In the genomic region with DNA sequence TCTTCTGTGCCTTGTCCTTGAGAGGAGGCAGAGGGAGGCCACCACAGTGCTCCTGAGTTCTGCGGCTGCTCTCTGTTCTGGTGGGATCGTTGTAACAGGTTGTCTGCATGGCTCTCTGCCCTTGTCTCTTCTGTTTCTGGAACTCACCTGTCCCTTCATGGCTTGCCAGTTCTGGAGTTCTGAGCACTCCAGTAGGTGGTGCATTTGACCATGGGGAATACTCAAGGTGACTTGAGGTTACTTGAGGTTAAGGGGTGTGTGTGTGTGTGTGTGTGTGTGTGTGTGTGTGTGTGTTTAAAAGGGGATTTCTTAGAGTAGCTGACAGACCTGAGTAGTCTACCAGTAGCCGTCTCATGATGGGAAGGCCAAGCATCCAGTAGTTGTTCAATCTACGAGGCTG, we compare ENCODE assay signal across 33 mouse cellular contexts. TPM values are rescaled to one million over a fixed set of nuclear protein-coding genes. Genes with fewer than 3 reads are reported as not detected.
"Had no signal": no experiment of that assay in that cellular context is flagged by ENCODE, and none has a peak within 500 bp of the region (broad histone marks: within the 10 kb centered on the region; RNA-seq: fewer than 3 reads in every experiment).

No protein-coding gene starts in this region.

- H3K9ac ChIP-seq: heart, embryonic 12.5 days; heart, embryonic 13.5 days; heart, embryonic 15.5 days; hindbrain, embryonic 12.5 days; hindbrain, embryonic 13.5 days; hindbrain, embryonic 14.5 days; hindbrain, embryonic 15.5 days; intestine, embryonic 15.5 days; kidney, embryonic 15.5 days had no signal

- H3K4me3 ChIP-seq: heart, embryonic 10.5 days; heart, embryonic 12.5 days; heart, embryonic 13.5 days; heart, embryonic 15.5 days; hindbrain, embryonic 10.5 days; hindbrain, embryonic 12.5 days; hindbrain, embryonic 13.5 days; hindbrain, embryonic 15.5 days; intestine, embryonic 15.5 days; kidney, embryonic 15.5 days; layer of hippocampus, adult 2 months had no signal

- H3K4me2 ChIP-seq: heart, embryonic 11.5 days; heart, embryonic 12.5 days; heart, embryonic 13.5 days; heart, embryonic 15.5 days; hindbrain, embryonic 12.5 days; hindbrain, embryonic 13.5 days; hindbrain, embryonic 14.5 days; hindbrain, embryonic 15.5 days; intestine, embryonic 15.5 days; kidney, embryonic 15.5 days had no signal

- H3K9me3 ChIP-seq: heart, embryonic 10.5 days; heart, embryonic 13.5 days; heart, embryonic 15.5 days; hindbrain, embryonic 10.5 days; hindbrain, embryonic 13.5 days; hindbrain, embryonic 15.5 days; intestine, embryonic 15.5 days; kidney, embryonic 15.5 days had no signal

- DNase-seq: heart, postnatal 10 days; heart, postnatal 14 days; heart, postnatal 36 days; heart, postnatal 4 days; kidney, adult 11 months; kidney, adult 18-20 months; kidney, adult 2 months; kidney, adult 8-10 months; kidney, adult 9 months; kidney, postnatal 10 days; kidney, postnatal 14 days; kidney, postnatal 25 days; kidney, postnatal 36 days; kidney, postnatal 4 days; layer of hippocampus, adult 9-11 months; layer of hippocampus, postnatal 36 days had no signal

- H3K27me3 ChIP-seq: heart, embryonic 12.5 days; heart, embryonic 15.5 days; hindbrain, embryonic 12.5 days; hindbrain, embryonic 13.5 days; hindbrain, embryonic 15.5 days; intestine, embryonic 15.5 days; kidney, embryonic 15.5 days had no signal

- H3K4me1 ChIP-seq: heart, embryonic 10.5 days; heart, embryonic 12.5 days; heart, embryonic 13.5 days; heart, embryonic 15.5 days; hindbrain, embryonic 10.5 days; hindbrain, embryonic 12.5 days; hindbrain, embryonic 13.5 days; hindbrain, embryonic 15.5 days; intestine, embryonic 15.5 days; kidney, embryonic 15.5 days had no signal

- H3K27ac ChIP-seq: heart, embryonic 10.5 days; heart, embryonic 13.5 days; heart, embryonic 15.5 days; hindbrain, embryonic 10.5 days; hindbrain, embryonic 12.5 days; hindbrain, embryonic 13.5 days; hindbrain, embryonic 14.5 days; hindbrain, embryonic 15.5 days; hindbrain, postnatal 0 days; intestine, embryonic 15.5 days; kidney, embryonic 15.5 days; kidney, postnatal 0 days; layer of hippocampus, adult 2 months had no signal

- H3K36me3 ChIP-seq: heart, embryonic 10.5 days; heart, embryonic 12.5 days; heart, embryonic 13.5 days; heart, embryonic 15.5 days; hindbrain, embryonic 10.5 days; hindbrain, embryonic 13.5 days; hindbrain, embryonic 15.5 days; intestine, embryonic 15.5 days; kidney, embryonic 15.5 days had no signal

RNA-seq across cellular contexts. Expression of a gene that starts 55.2 kb away (rescaled TPM):
- total RNA-seq: heart, postnatal 25 days had no signal
- polyA plus RNA-seq: heart, postnatal 0 days had no signal
